Mouse (Mus musculus) olfactory bulb, adult 2 months (tissue): Measurements from ENCODE around the gene Ppp1r18.

Experiments used
- CTCF ChIP-seq: fragments of 200-500 bp; IDR thresholded peaks from 2 replicates; pipeline ENCODE4 v1.5.1; 2012; ENCODE audit warnings: low read depth, mild to moderate bottlenecking, low read length, moderate library complexity; ENCODE audit not compliant: insufficient read depth
- POLR2A ChIP-seq: fragments of 200-500 bp; IDR thresholded peaks from 2 replicates; pipeline ENCODE4 v1.6.1; 2012; ENCODE audit warnings: mild to moderate bottlenecking, low read depth, low read length, moderate library complexity; ENCODE audit not compliant: insufficient read depth

DNA sequence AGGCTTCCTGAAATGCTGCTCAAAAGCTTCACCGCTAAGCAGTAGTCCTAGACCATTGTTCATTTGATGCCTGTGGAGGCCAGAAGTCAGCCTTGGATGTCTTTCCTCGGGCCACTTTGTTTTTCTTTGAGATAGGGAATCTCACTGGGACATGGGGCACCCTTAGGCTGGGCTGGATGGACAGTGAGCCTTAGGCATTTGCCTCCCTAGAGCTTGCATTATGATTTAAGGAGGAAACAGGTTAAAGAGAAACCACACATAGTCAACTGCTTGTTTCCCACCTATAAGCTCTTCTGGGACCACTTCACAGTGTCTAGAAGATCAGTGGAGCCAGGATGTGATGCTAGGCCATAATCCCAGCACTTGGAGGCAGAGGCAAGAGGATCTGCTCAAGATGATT is 5.6 kb upstream of the Ppp1r18 start:
- TF ChIP-seq CTCF (no peak), POLR2A (no peak)
